Mouse (Mus musculus) E14TG2a.4 (cell line): Measurements from ENCODE around the gene Por.

Source experiments
- CTCF ChIP-seq: conservative IDR thresholded peaks from 2 replicates; pipeline ENCODE4 v1.5.1; 2014; ENCODE audit warnings: low read length
- POU5F1 ChIP-seq: IDR thresholded peaks from 2 replicates; pipeline ENCODE4 v1.6.1; 2014; ENCODE audit warnings: low read length, borderline replicate concordance

DNA sequence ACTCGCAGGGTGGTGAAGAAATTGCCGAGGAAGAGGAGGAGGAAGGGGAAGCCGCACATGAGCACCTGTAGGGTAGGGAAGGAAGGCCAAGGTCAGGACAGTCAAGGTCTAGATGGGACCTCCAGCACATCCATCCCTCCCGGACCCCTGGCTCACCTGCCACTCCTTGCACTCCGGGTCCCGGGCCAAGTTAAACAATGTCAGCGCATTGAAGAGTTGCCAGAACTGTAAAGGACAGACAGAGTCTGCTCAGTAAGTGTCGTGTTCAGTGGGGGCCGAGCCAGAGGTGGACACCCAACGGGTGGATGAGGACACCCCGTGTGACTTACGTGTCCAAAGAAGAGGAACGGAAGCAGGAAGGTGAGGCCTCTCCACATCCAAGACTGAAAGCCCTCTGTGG, 65.9 kb downstream of the Por start:
- no peak for TF ChIP-seq CTCF
- no peak for TF ChIP-seq POU5F1
